Mouse (Mus musculus): Measurements from ENCODE around the gene Ramac. TPM values are rescaled to one million over a fixed set of nuclear protein-coding genes. Genes with fewer than 3 reads are reported as not detected.

Ramac gene
- polyA plus RNA-seq, 1 experiment, result 13.5 TPM

- Histone ChIP-seq H3K4me1 (replicated peaks; ENCODE audit: control insufficient read depth, insufficient read depth, low read length) (no peaks in the 10 kb centered on the region), H3K27ac (ENCODE audit: control insufficient read depth, insufficient read depth, low read length) (no peak overlapping the region), H3K4me3 (ENCODE audit: control insufficient read depth, insufficient read depth, low read length) (no peak overlapping the region), H3K27me3 (ENCODE audit: control insufficient read depth, insufficient read depth, low read length) (no peaks in the 10 kb centered on the region), H3K36me3 (ENCODE audit: control insufficient read depth, insufficient read depth, low read length) (no peaks in the 10 kb centered on the region)
- no peak for DNase-seq
- 91% methylated on average over 2 of the region's 2 CpGs for WGBS
- TF ChIP-seq POLR2A (IDR thresholded peaks at IDR 0.05; ENCODE audit: control insufficient read depth, extremely low read depth, insufficient read depth, low read length, poor library complexity), result no peak
- TF ChIP-seq CTCF (IDR thresholded peaks at IDR 0.05; ENCODE audit: borderline replicate concordance, control insufficient read depth, extremely low read depth, insufficient read depth, low read length, poor library complexity), result no peak
These were observed 36.1 kb upstream of the Ramac start for GRCm38 (mm10) chr7:81726728-81727005.

GRCm38 (mm10) chr7:81727716-81728115 lies 35.0 kb upstream of the Ramac start:
- Histone ChIP-seq H3K36me3 (ENCODE audit: control insufficient read depth, insufficient read depth, low read length) (no peaks in the 10 kb centered on the region), H3K27ac (ENCODE audit: control insufficient read depth, insufficient read depth, low read length) (no peak overlapping the region), H3K4me3 (ENCODE audit: control insufficient read depth, insufficient read depth, low read length) (no peak overlapping the region), H3K4me1 (replicated peaks; ENCODE audit: control insufficient read depth, insufficient read depth, low read length) (no peaks in the 10 kb centered on the region), H3K27me3 (ENCODE audit: control insufficient read depth, insufficient read depth, low read length) (no peaks in the 10 kb centered on the region)
- WGBS, result 89% methylated on average over 9 of the region's 9 CpGs
- no peak for DNase-seq
- TF ChIP-seq POLR2A (IDR thresholded peaks at IDR 0.05; ENCODE audit: control insufficient read depth, extremely low read depth, insufficient read depth, low read length, poor library complexity), result no peak
- no peak for TF ChIP-seq CTCF (IDR thresholded peaks at IDR 0.05; ENCODE audit: borderline replicate concordance, control insufficient read depth, extremely low read depth, insufficient read depth, low read length, poor library complexity)

- no peak for DNase-seq
- Histone ChIP-seq H3K36me3 (ENCODE audit: control insufficient read depth, insufficient read depth, low read length) (no peaks in the 10 kb centered on the region), H3K27ac (ENCODE audit: control insufficient read depth, insufficient read depth, low read length) (no peak overlapping the region), H3K4me3 (ENCODE audit: control insufficient read depth, insufficient read depth, low read length) (no peak overlapping the region), H3K4me1 (replicated peaks; ENCODE audit: control insufficient read depth, insufficient read depth, low read length) (no peaks in the 10 kb centered on the region), H3K27me3 (ENCODE audit: control insufficient read depth, insufficient read depth, low read length) (no peaks in the 10 kb centered on the region)
- TF ChIP-seq POLR2A (IDR thresholded peaks at IDR 0.05; ENCODE audit: control insufficient read depth, extremely low read depth, insufficient read depth, low read length, poor library complexity) (no peak), CTCF (IDR thresholded peaks at IDR 0.05; ENCODE audit: borderline replicate concordance, control insufficient read depth, extremely low read depth, insufficient read depth, low read length, poor library complexity) (no peak)
- WGBS, result 40% methylated on average over 9 of the region's 9 CpGs
These were observed 32.9 kb upstream of the Ramac start for GRCm38 (mm10) chr7:81729787-81730186.

GRCm38 (mm10) chr7:81731181-81731651 lies 31.5 kb upstream of the Ramac start:
- Histone ChIP-seq H3K27me3 (ENCODE audit: control insufficient read depth, insufficient read depth, low read length) (no peaks in the 10 kb centered on the region), H3K4me1 (replicated peaks; ENCODE audit: control insufficient read depth, insufficient read depth, low read length) (no peaks in the 10 kb centered on the region), H3K36me3 (ENCODE audit: control insufficient read depth, insufficient read depth, low read length) (no peaks in the 10 kb centered on the region), H3K4me3 (ENCODE audit: control insufficient read depth, insufficient read depth, low read length) (no peak overlapping the region), H3K27ac (ENCODE audit: control insufficient read depth, insufficient read depth, low read length) (no peak overlapping the region)
- TF ChIP-seq CTCF (IDR thresholded peaks at IDR 0.05; ENCODE audit: borderline replicate concordance, control insufficient read depth, extremely low read depth, insufficient read depth, low read length, poor library complexity), result no peak
- TF ChIP-seq POLR2A (IDR thresholded peaks at IDR 0.05; ENCODE audit: control insufficient read depth, extremely low read depth, insufficient read depth, low read length, poor library complexity), result no peak
- 92% methylated on average over 6 of the region's 6 CpGs for WGBS
- DNase-seq, result no peak

- no peak for TF ChIP-seq POLR2A (IDR thresholded peaks at IDR 0.05; ENCODE audit: control insufficient read depth, extremely low read depth, insufficient read depth, low read length, poor library complexity)
- H3K4me3 ChIP-seq (ENCODE audit: control insufficient read depth, insufficient read depth, low read length), result no peak overlapping the region
- 82% methylated on average over 12 of the region's 12 CpGs for WGBS
- no peaks in the 10 kb centered on the region for H3K27me3 ChIP-seq (ENCODE audit: control insufficient read depth, insufficient read depth, low read length)
- no peak overlapping the region for H3K27ac ChIP-seq (ENCODE audit: control insufficient read depth, insufficient read depth, low read length)
- no peaks in the 10 kb centered on the region for H3K4me1 ChIP-seq (replicated peaks; ENCODE audit: control insufficient read depth, insufficient read depth, low read length)
- no peaks in the 10 kb centered on the region for H3K36me3 ChIP-seq (ENCODE audit: control insufficient read depth, insufficient read depth, low read length)
- DNase-seq, result no peak
These were observed 30.3 kb upstream of the Ramac start for GRCm38 (mm10) chr7:81732183-81733089.

- no peak overlapping the region for H3K4me3 ChIP-seq (ENCODE audit: control insufficient read depth, insufficient read depth, low read length)
- no peak for TF ChIP-seq CTCF (IDR thresholded peaks at IDR 0.05; ENCODE audit: borderline replicate concordance, control insufficient read depth, extremely low read depth, insufficient read depth, low read length, poor library complexity)
- TF ChIP-seq POLR2A (IDR thresholded peaks at IDR 0.05; ENCODE audit: control insufficient read depth, extremely low read depth, insufficient read depth, low read length, poor library complexity), result no peak
- H3K4me1 ChIP-seq (replicated peaks; ENCODE audit: control insufficient read depth, insufficient read depth, low read length), result no peaks in the 10 kb centered on the region
- no peak for DNase-seq
- no peaks in the 10 kb centered on the region for H3K36me3 ChIP-seq (ENCODE audit: control insufficient read depth, insufficient read depth, low read length)
- WGBS, result 81% methylated on average over 9 of the region's 9 CpGs
- H3K27ac ChIP-seq (ENCODE audit: control insufficient read depth, insufficient read depth, low read length), result no peak overlapping the region
- no peaks in the 10 kb centered on the region for H3K27me3 ChIP-seq (ENCODE audit: control insufficient read depth, insufficient read depth, low read length)
These were observed 27.3 kb upstream of the Ramac start for GRCm38 (mm10) chr7:81735300-81736048.
